Mouse (Mus musculus): Measurements from ENCODE around the gene Zfp423. TPM values are rescaled to one million over a fixed set of nuclear protein-coding genes. Genes with fewer than 3 reads are reported as not detected.
"Not testable (repeated sequence)": the region's sequence is repeated elsewhere in the genome, so short reads cannot be mapped to it uniquely, and the experiment has no call there.

Gene Zfp423
- total RNA-seq, 2 experiments from 2014 or later = not detected

- no peak for ATAC-seq (replicated peaks; ENCODE audit: poor library complexity, severe bottlenecking)
Observed at GRCm38 (mm10) chr8:87851380-87851779, 108.0 kb downstream of the Zfp423 start.

GRCm38 (mm10) chr8:87848836-87849235 lies 110.6 kb downstream of the Zfp423 start:
- no peak for ATAC-seq (replicated peaks; ENCODE audit: poor library complexity, severe bottlenecking)

GRCm38 (mm10) chr8:87847796-87848195 lies 111.6 kb downstream of the Zfp423 start:
- no peak for ATAC-seq (replicated peaks; ENCODE audit: poor library complexity, severe bottlenecking)

- ATAC-seq (replicated peaks; ENCODE audit: poor library complexity, severe bottlenecking) = not testable (repeated sequence)
Observed at GRCm38 (mm10) chr8:87842096-87842495, 117.3 kb downstream of the Zfp423 start.

- no peak for ATAC-seq (replicated peaks; ENCODE audit: poor library complexity, severe bottlenecking)
Observed at GRCm38 (mm10) chr8:87837266-87837665, 122.1 kb downstream of the Zfp423 start.

GRCm38 (mm10) chr8:87836866-87837265 lies 122.5 kb downstream of the Zfp423 start:
- no peak for ATAC-seq (replicated peaks; ENCODE audit: poor library complexity, severe bottlenecking)

- ATAC-seq (replicated peaks; ENCODE audit: poor library complexity, severe bottlenecking) = no peak
Observed at GRCm38 (mm10) chr8:87835924-87836323, 123.5 kb downstream of the Zfp423 start.

- ATAC-seq (replicated peaks; ENCODE audit: poor library complexity, severe bottlenecking) = no peak
Observed at GRCm38 (mm10) chr8:87835411-87835821, 124.0 kb downstream of the Zfp423 start.

GRCm38 (mm10) chr8:87834656-87835055 lies 124.7 kb downstream of the Zfp423 start:
- ATAC-seq (replicated peaks; ENCODE audit: poor library complexity, severe bottlenecking) = no peak

- no peak for ATAC-seq (replicated peaks; ENCODE audit: poor library complexity, severe bottlenecking)
Observed at GRCm38 (mm10) chr8:87833841-87834620, 125.4 kb downstream of the Zfp423 start.

- ATAC-seq (replicated peaks; ENCODE audit: poor library complexity, severe bottlenecking) = no peak
Observed at GRCm38 (mm10) chr8:87833339-87833738, 126.1 kb downstream of the Zfp423 start.

GRCm38 (mm10) chr8:87832381-87833325 lies 126.7 kb downstream of the Zfp423 start:
- ATAC-seq (replicated peaks; ENCODE audit: poor library complexity, severe bottlenecking) = no peak

- ATAC-seq (replicated peaks; ENCODE audit: poor library complexity, severe bottlenecking) = no peak
Observed at GRCm38 (mm10) chr8:87831567-87831966, 127.8 kb downstream of the Zfp423 start.

GRCm38 (mm10) chr8:87831116-87831515 lies 128.3 kb downstream of the Zfp423 start:
- ATAC-seq (replicated peaks; ENCODE audit: poor library complexity, severe bottlenecking) = no peak

- no peak for ATAC-seq (replicated peaks; ENCODE audit: poor library complexity, severe bottlenecking)
Observed at GRCm38 (mm10) chr8:87830200-87830599, 129.2 kb downstream of the Zfp423 start.

GRCm38 (mm10) chr8:87826013-87826660 lies 133.3 kb downstream of the Zfp423 start:
- no peak for ATAC-seq (replicated peaks; ENCODE audit: poor library complexity, severe bottlenecking)

- no peak for ATAC-seq (replicated peaks; ENCODE audit: poor library complexity, severe bottlenecking)
Observed at GRCm38 (mm10) chr8:87823172-87823571, 136.2 kb downstream of the Zfp423 start.

- no peak for ATAC-seq (replicated peaks; ENCODE audit: poor library complexity, severe bottlenecking)
Observed at GRCm38 (mm10) chr8:87822690-87823089, 136.7 kb downstream of the Zfp423 start.

- ATAC-seq (replicated peaks; ENCODE audit: poor library complexity, severe bottlenecking) = no peak
Observed at GRCm38 (mm10) chr8:87822175-87822574, 137.2 kb downstream of the Zfp423 start.

- ATAC-seq (replicated peaks; ENCODE audit: poor library complexity, severe bottlenecking) = no peak
Observed at GRCm38 (mm10) chr8:87821655-87822054, 137.7 kb downstream of the Zfp423 start.

- ATAC-seq (replicated peaks; ENCODE audit: poor library complexity, severe bottlenecking) = no peak
Observed at GRCm38 (mm10) chr8:87819263-87819662, 140.1 kb downstream of the Zfp423 start.

Measured in granulocyte monocyte progenitor cell, adult 5-6 weeks (primary cell).